17 mouse cellular contexts compared by ENCODE assay signal in the genomic region with DNA sequence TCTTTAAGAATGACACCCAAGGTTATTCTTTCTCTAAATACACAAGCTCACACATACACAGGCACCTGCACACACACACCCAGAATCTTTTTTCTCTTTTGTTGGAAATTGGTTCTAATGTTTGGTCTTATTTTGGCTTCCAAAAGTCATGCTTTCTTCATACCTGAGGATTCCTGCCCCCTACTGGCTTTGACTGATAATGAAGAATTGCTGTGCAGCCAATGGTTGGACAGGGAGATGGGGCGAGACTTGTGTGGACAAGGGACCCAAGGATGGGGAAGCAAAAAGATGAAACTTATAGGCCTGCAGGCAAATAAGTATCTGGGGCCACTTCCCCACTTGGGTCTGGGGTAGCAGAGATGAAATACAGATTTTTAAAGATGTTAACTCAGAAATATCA. TPM values are rescaled to one million over a fixed set of nuclear protein-coding genes. Genes with fewer than 3 reads are reported as not detected.
DNase-seq lines count a peak whose midpoint lies in the region; ATAC-seq and TF ChIP-seq lines count a peak whose summit lies in the region.
"Had no signal": no experiment of that assay in that cellular context is flagged by ENCODE, and none has a peak within 500 bp of the region (broad histone marks: within the 10 kb centered on the region; RNA-seq: fewer than 3 reads in every experiment).

No protein-coding gene starts in this region.

- DNase-seq in CD4-positive, CD25-positive, alpha-beta regulatory T cell, adult 2 months (ENCODE audit: low read depth, low spot score): peak; percentile 44
- no peak for DNase-seq in liver, embryonic 14.5 days (ENCODE audit: low read depth in 3 of 3, low spot score in 3 of 3)
- DNase-seq in liver (no peak), ES-E14 (ENCODE audit: low read depth, low spot score) (peak; percentile 15)
- DNase-seq in naive thymus-derived CD4-positive, alpha-beta T cell, adult 2 months (ENCODE audit: low read depth): peak; percentile 41
- DNase-seq in frontal cortex, postnatal 10 days (ENCODE audit: low spot score in 2 of 2): no peak
- DNase-seq in ovary, adult 18-20 months (ENCODE audit: low spot score): no peak
- DNase-seq: adrenal gland, postnatal 25 days; heart, postnatal 36 days; kidney, postnatal 10 days; thymus, postnatal 36 days had no signal

- no peak for TF ChIP-seq EP300 in liver, embryonic 14.5 days (IDR thresholded peaks at IDR 0.05; ENCODE audit: low read depth)

- no peak for ATAC-seq in CD4-positive, CD25-positive, alpha-beta regulatory T cell, adult 4 months
- ATAC-seq in liver, embryonic 14.5 days (ENCODE audit: insufficient read depth): no peak
- ATAC-seq: forebrain, embryonic 14.5 days had no signal

- H3K9me3 ChIP-seq in liver, embryonic 14.5 days (ENCODE audit: control insufficient read depth, low read length): no peaks in the 10 kb centered on the region
- no peaks in the 10 kb centered on the region for H3K9me3 ChIP-seq in ES-E14 (ENCODE audit: control insufficient read depth, insufficient read depth, low read depth, low read length)
- H3K9me3 ChIP-seq: embryonic facial prominence, embryonic 15.5 days; limb, embryonic 10.5 days; lung, embryonic 15.5 days had no signal

- H3K4me3 ChIP-seq in liver, embryonic 14.5 days (ENCODE audit: insufficient read depth in 1 of 2, low read depth in 2 of 2, low read length in 2 of 2): no peak overlapping the region
- H3K4me3 ChIP-seq in ES-E14 (ENCODE audit: insufficient read depth in 1 of 2, low read depth in 1 of 2, low read length in 2 of 2, poor library complexity in 1 of 2, severe bottlenecking in 1 of 2): no peak overlapping the region
- H3K4me3 ChIP-seq: embryonic facial prominence, embryonic 15.5 days; limb, embryonic 10.5 days; lung, embryonic 15.5 days had no signal

- WGBS in liver, embryonic 14.5 days (ENCODE audit: insufficient replicate concordance): 48% methylated on average over 1 of the region's 1 CpGs

- H3K27ac ChIP-seq in liver, embryonic 14.5 days: no peak overlapping the region
- no peak overlapping the region for H3K27ac ChIP-seq in ES-E14 (ENCODE audit: insufficient read depth, low read depth, low read length, poor library complexity, severe bottlenecking)
- H3K27ac ChIP-seq: embryonic facial prominence, embryonic 15.5 days; limb, embryonic 10.5 days; lung, embryonic 15.5 days had no signal

- TF ChIP-seq CTCF in liver, embryonic 14.5 days (IDR thresholded peaks at IDR 0.05; ENCODE audit: low read depth): peak; percentile 29; the same call in 1 of the 2 replicates

- no peaks in the 10 kb centered on the region for H3K36me3 ChIP-seq in liver, embryonic 14.5 days (replicated peaks; ENCODE audit: control insufficient read depth, insufficient read depth, low read depth)
- H3K36me3 ChIP-seq in ES-E14 (ENCODE audit: control insufficient read depth, insufficient read depth, low read length, poor library complexity, severe bottlenecking): no peaks in the 10 kb centered on the region

- no peak overlapping the region for H3K4me2 ChIP-seq in liver, embryonic 14.5 days (ENCODE audit: low read depth)
- H3K4me2 ChIP-seq: embryonic facial prominence, embryonic 15.5 days; lung, embryonic 15.5 days; midbrain, embryonic 11.5 days had no signal

- no peak overlapping the region for H3K9ac ChIP-seq in liver, embryonic 14.5 days (replicated peaks)
- no peak overlapping the region for H3K9ac ChIP-seq in ES-E14 (ENCODE audit: insufficient read depth, low read depth, low read length, poor library complexity, severe bottlenecking)
- H3K9ac ChIP-seq: embryonic facial prominence, embryonic 15.5 days; lung, embryonic 15.5 days had no signal

- H3K27me3 ChIP-seq in liver, embryonic 14.5 days (ENCODE audit: control insufficient read depth, insufficient read depth, low read length): no peaks in the 10 kb centered on the region
- H3K27me3 ChIP-seq: embryonic facial prominence, embryonic 15.5 days; lung, embryonic 15.5 days had no signal

- no peaks in the 10 kb centered on the region for H3K4me1 ChIP-seq in liver, embryonic 14.5 days (replicated peaks; ENCODE audit: control insufficient read depth in 2 of 2, insufficient read depth in 2 of 2, low read length in 1 of 2)
- H3K4me1 ChIP-seq in ES-E14 (ENCODE audit: control insufficient read depth in 2 of 2, insufficient read depth in 2 of 2, low read length in 2 of 2, poor library complexity in 1 of 2): no peaks in the 10 kb centered on the region
- H3K4me1 ChIP-seq: embryonic facial prominence, embryonic 15.5 days; limb, embryonic 10.5 days; lung, embryonic 15.5 days had no signal

- in situ Hi-C loops in ES-E14 (cut with MboI; ENCODE audit: low sequenced_read_pairs in 2 of 2, unreplicated experiment in 2 of 2): no loop called here

TF ChIP-seq in ES-E14, 5 proteins besides CTCF, POLR2A, EP300 and RAD21:
- TF ChIP-seq CHD2 (IDR thresholded peaks at IDR 0.05; ENCODE audit: low read depth, low read length): no peak
- TF ChIP-seq MAFK (IDR thresholded peaks at IDR 0.05; ENCODE audit: insufficient read depth, low read depth, low read length): no peak
- TF ChIP-seq HCFC1 (IDR thresholded peaks at IDR 0.05; ENCODE audit: borderline replicate concordance, insufficient read depth, low read length): no peak
- no peak for TF ChIP-seq ZC3H11A (IDR thresholded peaks at IDR 0.05; ENCODE audit: borderline replicate concordance, low read depth, low read length)
- TF ChIP-seq ZNF384 (IDR thresholded peaks at IDR 0.05; ENCODE audit: low read depth, low read length): no peak

RNA-seq across cellular contexts. Expression of gene Rasa2, which starts 33.5 kb away (rescaled TPM):
- polyA plus RNA-seq in CD4-positive, CD25-positive, alpha-beta regulatory T cell, adult 4 months (2017; shearing (Covaris generic)): 10 to 100 TPM; 31.2 to 43.3 TPM
- 0.63 and 0.84 TPM in 2 replicates for polyA plus RNA-seq in liver, embryonic 14.5 days (2012; rRNA removed)
- polyA plus RNA-seq in liver, embryonic 14.5 days (2014; fragmentation: Nextera tagmentation; extraction: Ambion mirVana): 1.3 and 2.3 TPM in 2 replicates
- 8.4 and 9.7 TPM in 2 replicates for total RNA-seq in ES-E14 (2012; rRNA removed)

Comparison
In these comparisons a context has a peak if more than half of its experiments do, and no peak if none do; other contexts are left out.
1. DNase-seq: peak in CD4-positive, CD25-positive, alpha-beta regulatory T cell, adult 2 months (single experiment), ES-E14 (single experiment) and naive thymus-derived CD4-positive, alpha-beta T cell, adult 2 months (single experiment); none in liver, embryonic 14.5 days (0 of 3), liver (single experiment), frontal cortex, postnatal 10 days (0 of 2) and ovary, adult 18-20 months (single experiment).
2. RNA of gene Rasa2, which starts 33.5 kb away (polyA plus RNA-seq): 31.2 to 43.3 TPM in CD4-positive, CD25-positive, alpha-beta regulatory T cell, adult 4 months; 0.63 to 2.3 TPM in liver, embryonic 14.5 days; every median in the first group is over 4 times any median in the second.